Mouse (Mus musculus): ENCODE data around the gene Cryba2.

The Cryba2 gene

DNA sequence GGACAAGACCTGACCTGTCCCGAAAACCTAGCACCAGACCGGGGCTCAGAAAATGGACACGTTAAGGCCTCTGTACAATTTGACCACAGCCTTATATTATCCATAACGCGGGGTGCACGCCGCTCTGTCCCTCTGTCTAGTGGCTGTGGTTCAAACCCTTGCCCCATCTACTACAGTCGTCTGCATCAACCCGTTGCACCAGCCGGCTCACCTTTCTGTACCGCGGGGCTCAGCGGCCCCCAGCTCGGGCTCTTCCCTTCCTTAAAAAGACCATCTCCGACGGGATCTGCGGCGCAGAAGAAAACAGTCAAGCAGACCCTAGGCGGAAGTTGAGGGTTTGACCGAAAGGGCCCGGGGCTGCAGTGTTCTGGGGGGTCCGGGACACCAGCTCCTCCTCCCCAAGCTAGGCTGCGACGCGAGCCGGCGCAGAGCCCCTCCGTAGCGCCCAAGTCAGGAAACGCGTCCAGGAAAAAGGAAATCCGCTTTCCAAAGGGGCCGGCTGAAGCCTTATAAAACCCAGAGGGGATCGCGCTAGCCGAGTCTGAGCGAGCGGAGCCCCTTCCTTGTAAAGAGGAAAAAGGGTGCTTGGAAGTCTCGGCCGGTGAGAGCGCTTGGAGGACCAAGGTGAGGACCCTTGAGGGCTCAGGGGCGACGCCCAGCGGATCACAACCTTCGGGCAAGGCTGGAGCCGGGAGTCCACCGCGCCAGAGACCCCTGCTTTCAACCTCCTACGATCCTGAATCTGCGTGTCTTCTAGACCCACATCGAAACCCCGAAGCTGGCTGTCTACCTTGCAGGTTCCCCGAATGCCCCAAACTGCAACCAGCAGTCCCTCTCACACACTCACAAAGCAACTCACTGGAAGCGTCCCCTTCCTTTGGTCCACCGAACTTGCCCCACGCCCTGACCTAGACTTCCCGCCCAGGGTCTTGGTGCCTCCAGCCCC, 8.5 kb downstream of the Cryba2 start:
- DNase-seq (ENCODE audit: extremely low read depth, insufficient read length, low spot score) = no peak

DNA sequence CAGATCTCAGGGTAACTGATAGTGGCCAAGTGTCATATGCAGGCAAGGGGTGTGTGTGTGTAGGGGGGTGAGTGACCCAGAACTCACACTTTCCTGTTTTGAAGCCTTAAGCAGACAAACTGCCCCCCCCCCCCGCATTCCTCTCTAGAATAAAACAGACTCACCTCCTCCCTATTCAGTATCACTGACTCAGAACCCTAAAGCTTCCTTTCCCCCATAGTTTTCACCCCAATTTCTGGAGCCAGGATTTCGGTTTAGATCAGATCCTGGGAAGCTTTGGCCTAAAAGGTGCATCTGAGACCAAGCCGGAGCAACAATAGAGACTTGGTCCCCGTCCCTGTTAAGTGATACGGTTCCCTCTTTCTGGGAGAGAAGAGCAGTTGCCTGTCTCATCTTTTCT, 9.5 kb downstream of the Cryba2 start:
- no peak for DNase-seq (ENCODE audit: extremely low read depth, insufficient read length, low spot score)

- DNase-seq (ENCODE audit: extremely low read depth, insufficient read length, low spot score) = no peak
Measured at GRCm38 (mm10) chr1:74882828-74883227, 10.1 kb downstream of the Cryba2 start.

- no peak for DNase-seq (ENCODE audit: extremely low read depth, insufficient read length, low spot score)
Measured at GRCm38 (mm10) chr1:74882055-74882734, 10.7 kb downstream of the Cryba2 start.

DNA sequence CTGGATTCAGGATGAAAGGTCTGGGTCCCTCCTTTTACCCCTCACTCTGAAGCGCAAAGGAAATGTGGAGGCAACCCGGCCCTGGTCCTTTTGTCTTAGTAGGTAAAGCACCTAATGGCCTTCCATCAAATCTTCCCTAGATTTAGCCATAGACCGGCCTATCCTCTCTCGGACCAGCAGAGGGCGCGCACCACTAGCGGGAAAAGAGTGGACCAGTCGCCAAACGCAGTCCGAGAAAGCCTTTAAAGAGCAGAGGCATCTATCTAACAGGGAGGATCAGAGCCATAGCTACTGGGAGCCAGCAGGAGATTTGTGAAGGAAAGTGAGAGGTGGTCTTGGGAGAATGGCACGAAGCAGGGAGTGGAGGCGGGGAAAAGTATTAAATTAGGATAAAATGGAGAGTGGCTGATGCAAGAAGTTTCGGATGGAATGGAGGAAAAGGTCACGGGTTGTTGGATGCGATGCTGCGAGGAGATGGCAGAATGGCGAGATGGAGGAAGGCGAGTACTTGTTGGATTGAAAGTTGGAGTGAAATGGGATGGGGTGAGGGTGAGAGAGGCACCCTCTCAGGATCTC, 12.1 kb downstream of the Cryba2 start:
- DNase-seq (ENCODE audit: extremely low read depth, insufficient read length, low spot score) = no peak

DNA sequence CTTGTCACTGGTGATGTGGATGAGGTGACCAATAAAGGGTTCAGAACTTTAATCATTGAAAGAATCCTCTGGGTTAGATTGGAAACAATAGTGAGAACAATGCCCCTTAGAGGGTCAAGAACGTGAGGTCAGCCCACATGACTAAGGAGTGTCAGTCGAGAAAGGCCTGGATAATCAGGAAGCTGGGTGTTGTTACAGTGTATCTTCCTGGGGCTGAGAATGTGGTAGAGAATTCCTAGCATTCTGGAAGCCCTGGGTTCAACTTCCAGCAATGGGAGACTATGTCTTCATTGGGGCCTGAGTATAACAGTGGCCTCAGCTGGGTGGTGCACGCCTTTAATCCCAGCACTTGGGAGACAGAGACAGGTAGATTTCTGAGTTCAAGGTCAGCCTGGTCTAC, 15.7 kb downstream of the Cryba2 start:
- no peak for DNase-seq (ENCODE audit: extremely low read depth, insufficient read length, low spot score)

DNA sequence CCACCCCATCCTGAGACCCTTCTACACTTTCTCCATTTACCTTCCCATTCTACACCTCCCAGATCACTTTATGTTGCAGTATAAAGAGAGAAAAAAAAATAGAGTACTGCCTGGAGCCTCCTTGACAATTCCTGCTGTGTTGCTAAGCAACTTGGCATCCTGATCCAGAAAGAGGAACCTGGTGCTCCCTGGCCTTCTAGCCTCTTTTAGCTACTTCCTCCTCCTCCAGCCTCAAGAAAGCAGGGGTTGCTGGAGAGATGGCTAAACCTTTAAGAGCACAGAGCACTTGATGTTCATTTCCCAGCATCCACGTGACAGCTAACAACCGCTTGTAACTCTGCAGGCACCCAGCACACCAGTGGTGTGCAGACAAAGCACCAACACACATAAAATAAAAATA, 20.7 kb downstream of the Cryba2 start:
- DNase-seq (ENCODE audit: extremely low read depth, insufficient read length, low spot score) = no peak

- DNase-seq (ENCODE audit: extremely low read depth, insufficient read length, low spot score) = no peak
Measured at GRCm38 (mm10) chr1:74861783-74862182, 31.2 kb downstream of the Cryba2 start.

GRCm38 (mm10) chr1:74859223-74859984, 33.5 kb downstream of the Cryba2 start:
- DNase-seq (ENCODE audit: extremely low read depth, insufficient read length, low spot score) = no peak

DNA sequence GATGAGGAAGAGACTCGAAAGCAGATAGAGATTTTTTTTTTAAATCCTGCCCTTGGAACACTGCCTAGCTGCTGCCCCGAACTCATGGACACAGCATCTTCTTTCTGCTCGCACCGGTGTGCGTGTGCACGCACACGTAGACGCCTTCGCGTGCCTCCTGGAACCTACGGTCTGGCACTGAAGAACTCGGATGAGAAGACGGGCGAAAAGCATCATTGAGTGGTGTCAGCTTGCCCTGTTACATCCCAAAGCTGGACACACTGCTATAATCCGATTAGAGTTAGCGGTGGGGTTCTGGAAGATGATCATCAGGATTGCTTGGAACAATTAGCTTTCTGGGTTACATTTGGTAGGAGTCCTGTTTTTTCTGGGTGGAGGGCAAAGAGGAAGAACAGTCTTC, 34.1 kb downstream of the Cryba2 start:
- DNase-seq (ENCODE audit: extremely low read depth, insufficient read length, low spot score) = no peak

GRCm38 (mm10) chr1:74858171-74858719, 34.7 kb downstream of the Cryba2 start:
- no peak for DNase-seq (ENCODE audit: extremely low read depth, insufficient read length, low spot score)

GRCm38 (mm10) chr1:74857677-74858076, 35.3 kb downstream of the Cryba2 start:
- no peak for DNase-seq (ENCODE audit: extremely low read depth, insufficient read length, low spot score)

DNA sequence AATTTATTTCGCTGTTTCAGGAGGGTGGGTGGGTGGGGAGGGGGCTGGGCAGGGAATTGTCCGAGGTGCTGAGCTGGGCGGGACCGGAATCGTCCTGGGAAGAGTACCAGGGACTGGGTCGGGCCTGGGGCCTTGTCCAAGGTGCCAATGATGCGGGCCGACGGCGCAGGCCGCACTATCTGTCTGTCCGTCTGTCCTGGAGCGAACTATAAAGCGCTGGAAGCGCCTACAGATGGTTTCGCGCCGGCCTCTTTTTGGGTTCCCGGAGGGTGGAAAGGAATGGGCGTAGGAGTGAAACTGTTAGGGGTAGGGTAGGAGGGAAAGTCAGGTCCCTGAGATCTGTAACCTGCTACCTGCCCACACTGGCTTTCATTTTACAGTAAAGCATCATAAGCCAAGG, 35.7 kb downstream of the Cryba2 start:
- DNase-seq (ENCODE audit: extremely low read depth, insufficient read length, low spot score) = no peak

- no peak for DNase-seq (ENCODE audit: extremely low read depth, insufficient read length, low spot score)
Measured at GRCm38 (mm10) chr1:74856791-74857190, 36.2 kb downstream of the Cryba2 start.

GRCm38 (mm10) chr1:74856439-74856720, 36.6 kb downstream of the Cryba2 start:
- DNase-seq (ENCODE audit: extremely low read depth, insufficient read length, low spot score) = no peak

DNA sequence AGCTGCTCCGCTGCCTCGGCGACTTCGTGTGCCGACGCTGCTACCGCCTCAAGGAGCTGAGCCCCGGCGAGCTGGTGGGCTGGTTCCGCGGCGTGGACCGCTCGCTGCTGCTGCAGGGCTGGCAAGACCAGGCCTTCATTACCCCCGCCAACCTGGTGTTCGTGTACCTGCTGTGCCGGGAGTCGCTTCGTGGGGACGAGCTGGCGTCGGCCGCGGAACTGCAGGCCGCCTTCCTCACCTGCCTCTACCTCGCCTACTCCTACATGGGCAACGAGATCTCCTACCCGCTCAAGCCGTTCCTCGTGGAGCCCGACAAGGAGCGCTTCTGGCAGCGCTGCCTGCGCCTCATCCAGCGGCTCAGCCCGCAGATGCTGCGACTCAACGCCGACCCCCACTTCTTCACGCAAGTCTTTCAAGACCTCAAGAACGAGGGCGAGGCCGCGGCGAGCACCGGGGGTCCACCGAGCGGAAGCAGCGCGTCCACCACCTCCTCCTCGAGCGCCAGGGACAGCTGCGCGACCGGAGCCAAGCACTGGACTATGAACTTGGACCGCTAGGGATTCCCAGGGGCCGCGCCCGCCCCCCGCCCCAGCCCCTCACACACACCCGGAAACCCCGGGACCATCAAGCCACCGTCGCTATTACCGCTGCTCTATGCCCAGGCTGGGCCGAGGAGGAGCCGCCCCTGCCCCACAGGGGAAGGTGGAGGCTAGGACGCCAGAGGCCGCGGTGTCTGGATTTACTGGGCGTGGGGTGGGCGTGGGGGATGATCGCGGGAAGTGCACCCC, 37.1 kb downstream of the Cryba2 start:
- DNase-seq (ENCODE audit: extremely low read depth, insufficient read length, low spot score) = no peak

DNA sequence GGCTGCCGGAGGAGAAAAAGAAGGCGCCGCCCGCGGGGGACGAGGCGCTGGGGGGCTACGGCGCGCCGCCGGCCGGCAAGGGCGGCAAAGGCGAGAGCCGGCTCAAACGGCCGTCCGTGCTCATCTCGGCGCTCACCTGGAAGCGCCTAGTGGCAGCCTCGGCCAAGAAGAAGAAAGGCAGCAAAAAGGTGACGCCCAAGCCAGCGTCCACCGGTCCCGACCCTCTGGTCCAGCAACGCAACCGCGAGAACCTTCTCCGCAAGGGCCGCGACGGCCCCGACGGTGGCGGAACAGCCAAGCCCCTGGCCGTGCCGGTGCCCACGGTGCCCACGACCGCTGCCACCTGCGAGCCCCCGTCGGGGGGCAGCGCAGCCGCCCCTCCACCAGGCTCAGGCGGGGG, 37.8 kb downstream of the Cryba2 start:
- DNase-seq (ENCODE audit: extremely low read depth, insufficient read length, low spot score) = no peak

DNA sequence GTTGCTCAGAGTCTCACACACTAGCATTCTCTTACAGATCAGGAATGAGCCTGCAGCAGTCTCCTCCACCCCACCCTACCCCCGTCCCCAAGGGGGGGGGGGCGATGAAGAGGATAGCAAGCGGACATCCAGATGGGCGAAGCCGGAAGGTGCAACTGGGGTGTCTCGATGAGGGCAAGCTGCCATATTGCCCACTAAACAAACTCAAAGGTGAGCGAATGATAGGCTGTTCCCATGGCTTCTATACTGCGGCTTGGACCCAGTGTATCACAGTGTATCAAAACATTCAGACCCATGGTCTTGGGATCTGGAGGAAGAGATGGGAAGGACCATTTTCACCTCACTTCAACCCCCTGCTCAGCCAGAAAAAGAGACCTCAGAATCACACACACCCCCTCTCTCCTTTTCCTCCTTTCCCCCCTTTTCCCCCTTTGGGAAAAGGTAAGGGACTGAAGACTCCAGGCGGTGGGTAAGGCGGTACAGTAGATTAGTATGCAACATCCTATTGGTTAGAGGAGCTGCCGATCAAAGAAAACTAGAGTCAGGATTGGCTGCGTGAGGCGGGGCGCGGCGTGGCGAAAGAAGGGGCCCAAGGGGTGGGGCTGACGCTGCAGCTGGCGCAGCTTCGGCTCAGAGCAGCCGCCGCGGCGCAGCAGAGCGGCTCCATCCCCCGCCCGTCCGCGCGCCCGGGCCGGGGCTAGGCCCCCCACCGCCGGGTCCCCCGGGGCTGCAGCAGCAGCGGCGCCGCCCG, 38.5 kb downstream of the Cryba2 start, which contains the start of gene Cdk5r2:
Gene Cdk5r2 (plus strand): TSS at position 629 of the 751 bp plus-strand sequence.
- no peak for DNase-seq (ENCODE audit: extremely low read depth, insufficient read length, low spot score)

Data from 3134 (cell line).